Mouse (Mus musculus): ENCODE results near the gene Prss57. TPM values are rescaled to one million over a fixed set of nuclear protein-coding genes. Genes with fewer than 3 reads are reported as not detected.
A peak's percentile ranks its signal among the peaks of the same experiment; 100 is the strongest.

The Prss57 gene
- total and polyA plus RNA-seq, 3 experiments: 0.05 TPM; not detected in 2

DNA sequence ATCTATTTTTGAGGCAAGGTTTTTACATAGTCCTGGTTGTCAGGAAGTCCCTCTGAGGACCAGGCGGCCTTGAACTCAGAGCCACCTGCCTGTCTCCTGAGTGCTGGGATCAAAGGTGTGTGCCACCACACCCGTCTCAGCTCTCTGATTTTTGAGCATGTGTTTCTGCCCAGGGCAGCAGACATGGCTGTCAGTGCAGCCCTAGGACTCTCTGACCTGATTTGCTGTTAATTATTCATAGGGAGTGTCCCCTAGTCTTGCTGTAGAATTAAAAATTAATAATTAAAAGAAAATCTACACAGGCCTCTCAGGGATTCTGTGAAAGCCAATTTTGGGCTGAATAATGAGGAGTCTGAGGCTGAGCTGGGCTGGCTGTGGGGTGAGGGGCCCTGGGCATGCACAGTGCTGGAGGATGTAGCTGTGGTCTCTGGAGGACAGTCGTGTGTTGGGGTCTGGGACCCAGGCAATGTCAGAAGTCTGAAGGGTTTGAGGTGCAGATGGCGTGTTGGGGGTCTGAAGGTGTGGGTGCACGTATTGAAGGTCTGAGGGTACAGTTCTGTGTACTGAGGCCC is 23.6 kb upstream of the Prss57 start:
- ATAC-seq (ENCODE audit: extremely low read depth, insufficient number of reproducible peaks, low FRiP score, poor library complexity, severe bottlenecking): no peak
- no peak for TF ChIP-seq CTCF (IDR thresholded peaks at IDR 0.05; ENCODE audit: low read depth, low read length)
- TF ChIP-seq TAL1 (conservative IDR thresholded peaks at IDR 0.05; ENCODE audit: low read depth, low read length): no peak
- TF ChIP-seq POLR2AphosphoS5 (IDR thresholded peaks at IDR 0.05; ENCODE audit: insufficient replicate concordance, low read depth, low read length): no peak
- no peak for TF ChIP-seq GATA1 (IDR thresholded peaks at IDR 0.05; ENCODE audit: borderline replicate concordance, low read length)
- no peak for TF ChIP-seq GATA2 (IDR thresholded peaks at IDR 0.05; ENCODE audit: borderline replicate concordance, low read depth, low read length)
- Histone ChIP-seq H3K4me3 (ENCODE audit: low read depth, low read length) (no peak overlapping the region), H3K4me1 (ENCODE audit: insufficient read depth, low read depth, low read length) (0 out of 2 replicates have a peak, but pooled peaks cover 3% of the 10 kb centered on the region), H3K9me3 (replicated peaks) (no peaks in the 10 kb centered on the region), H3K27me3 (ENCODE audit: insufficient read depth, low read length) (peaks cover 63% of the 10 kb centered on the region), H3K36me3 (replicated peaks) (no peaks in the 10 kb centered on the region)
- no peak for DNase-seq (ENCODE audit: low spot score)

DNA sequence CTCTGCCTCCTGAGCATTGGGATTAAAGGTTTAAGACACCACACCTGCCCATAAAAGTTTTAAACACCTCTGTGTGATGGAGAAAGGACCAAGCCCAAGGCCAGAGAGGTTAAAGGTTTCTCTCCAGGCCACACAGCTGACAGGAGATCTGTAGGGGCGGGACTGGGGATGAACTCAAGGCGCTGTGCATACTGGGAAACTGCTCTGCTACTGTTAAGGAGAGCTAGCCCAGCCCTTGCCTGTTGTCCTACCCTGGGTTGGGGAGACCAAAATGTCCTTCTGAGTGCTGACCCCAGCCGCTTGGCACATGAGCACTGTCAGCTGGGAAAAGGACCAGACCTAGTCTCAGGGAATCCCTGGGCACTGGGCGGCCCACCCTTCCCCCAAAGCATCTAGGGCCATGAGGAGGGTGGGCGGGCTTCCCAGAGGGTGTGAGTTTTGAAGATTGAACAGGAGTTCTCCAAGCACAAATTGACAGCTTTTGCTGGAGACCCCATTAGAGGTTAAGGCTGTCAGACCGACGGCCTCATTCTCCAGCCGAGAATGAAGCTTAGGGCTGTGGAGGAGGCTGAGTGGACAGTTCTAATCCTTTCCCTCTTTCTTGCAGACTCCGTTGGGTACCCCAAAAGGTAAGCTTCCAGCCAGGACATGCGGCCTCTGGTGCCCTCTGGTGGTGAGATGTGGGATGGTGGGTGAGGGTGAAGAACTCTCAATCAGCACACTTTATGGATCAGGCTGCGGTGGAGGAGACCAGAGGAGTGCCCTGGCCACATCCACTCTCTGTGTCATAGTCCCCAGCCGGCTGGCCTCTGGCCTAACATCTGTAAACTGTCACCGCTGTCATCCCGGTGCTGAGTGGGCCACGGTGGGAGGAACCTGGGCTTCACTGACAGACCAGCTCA is 21.2 kb upstream of the Prss57 start:
- Histone ChIP-seq H3K36me3 (replicated peaks) (no peaks in the 10 kb centered on the region), H3K27me3 (ENCODE audit: insufficient read depth, low read length) (peaks cover 66% of the 10 kb centered on the region), H3K9me3 (replicated peaks) (no peaks in the 10 kb centered on the region), H3K4me1 (ENCODE audit: insufficient read depth, low read depth, low read length) (peaks cover 5% of the 10 kb centered on the region; the same call in 1 of the 2 replicates), H3K4me3 (ENCODE audit: low read depth, low read length) (no peak overlapping the region)
- TF ChIP-seq GATA1 (IDR thresholded peaks at IDR 0.05; ENCODE audit: borderline replicate concordance, low read length) (no peak), CTCF (IDR thresholded peaks at IDR 0.05; ENCODE audit: low read depth, low read length) (peak; percentile 92), POLR2AphosphoS5 (IDR thresholded peaks at IDR 0.05; ENCODE audit: insufficient replicate concordance, low read depth, low read length) (no peak)
- peak; percentile 55 for DNase-seq (ENCODE audit: low spot score)
- ATAC-seq (ENCODE audit: extremely low read depth, insufficient number of reproducible peaks, low FRiP score, poor library complexity, severe bottlenecking): peak; percentile 40

DNA sequence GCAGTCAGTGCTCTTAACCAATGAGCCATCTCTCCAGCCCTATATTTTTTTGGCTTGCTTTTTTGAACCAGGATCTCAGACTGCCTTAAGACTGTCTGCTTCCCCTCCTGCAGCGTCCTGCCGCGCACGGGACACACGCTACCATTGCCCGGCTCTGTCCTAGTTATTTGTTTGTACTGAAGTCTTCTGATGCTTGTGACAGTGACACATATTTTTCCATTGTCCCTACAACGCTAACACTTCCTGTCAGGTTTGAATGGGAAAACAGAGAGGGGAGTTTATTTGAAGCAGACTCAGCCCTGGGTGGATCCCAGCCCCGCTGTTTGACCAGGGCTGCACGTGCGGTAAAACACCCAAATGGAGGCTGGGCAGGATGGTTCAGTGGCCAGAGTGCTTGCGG is 18.0 kb upstream of the Prss57 start:
- TF ChIP-seq CTCF (IDR thresholded peaks at IDR 0.05; ENCODE audit: low read depth, low read length) (no peak), GATA1 (IDR thresholded peaks at IDR 0.05; ENCODE audit: borderline replicate concordance, low read length) (no peak), TAL1 (conservative IDR thresholded peaks at IDR 0.05; ENCODE audit: low read depth, low read length) (no peak), POLR2AphosphoS5 (IDR thresholded peaks at IDR 0.05; ENCODE audit: insufficient replicate concordance, low read depth, low read length) (no peak)
- Histone ChIP-seq H3K27me3 (ENCODE audit: insufficient read depth, low read length) (peaks cover 64% of the 10 kb centered on the region), H3K36me3 (replicated peaks) (no peaks in the 10 kb centered on the region), H3K4me3 (ENCODE audit: low read depth, low read length) (no peak overlapping the region), H3K9me3 (replicated peaks) (no peaks in the 10 kb centered on the region), H3K4me1 (ENCODE audit: insufficient read depth, low read depth, low read length) (peaks cover 11% of the 10 kb centered on the region)
- ATAC-seq (ENCODE audit: extremely low read depth, insufficient number of reproducible peaks, low FRiP score, poor library complexity, severe bottlenecking): no peak
- DNase-seq (ENCODE audit: low spot score): no peak

DNA sequence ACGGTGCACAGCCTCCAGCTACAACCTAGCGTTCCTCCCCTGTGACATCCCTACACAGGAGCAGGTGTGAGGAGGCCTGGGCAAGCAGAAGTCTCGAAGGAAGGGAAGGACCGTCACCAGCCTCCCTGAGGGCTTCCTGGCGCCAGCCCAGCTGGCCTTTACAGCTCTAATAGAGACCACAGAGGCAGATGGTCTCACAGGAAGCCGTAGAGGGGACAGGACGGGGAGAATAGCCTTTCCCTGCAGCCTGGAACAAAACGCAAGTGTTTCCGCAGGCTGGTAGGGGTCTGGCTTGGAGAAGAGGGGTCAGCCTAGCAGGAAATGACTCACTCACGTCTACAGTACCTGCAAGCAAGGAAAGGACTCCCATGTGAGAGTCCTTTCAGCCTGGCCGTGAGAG is 17.1 kb upstream of the Prss57 start:
- peaks cover 13% of the 10 kb centered on the region for H3K4me1 ChIP-seq (ENCODE audit: insufficient read depth, low read depth, low read length)

DNA sequence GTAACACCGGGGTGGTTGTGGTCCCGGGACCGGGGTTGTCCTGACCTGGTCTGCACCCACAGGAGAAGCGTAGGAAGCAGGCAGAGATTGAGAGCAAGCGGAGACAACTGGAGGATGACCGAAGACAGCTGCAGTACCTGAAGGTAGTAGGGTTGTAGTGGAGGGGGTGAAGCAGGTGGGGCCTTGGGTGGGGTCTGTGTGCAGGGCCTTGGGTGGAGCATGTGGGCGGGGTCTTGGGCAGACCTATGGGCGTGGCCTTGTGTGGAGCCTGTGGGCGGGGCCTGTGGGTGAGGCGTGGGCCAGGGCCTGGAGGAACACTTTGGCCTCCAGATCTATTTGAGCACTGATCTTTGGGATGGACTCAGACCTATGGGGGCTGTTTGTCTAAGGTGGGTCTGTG is 16.2 kb upstream of the Prss57 start:
- Histone ChIP-seq H3K4me3 (ENCODE audit: low read depth, low read length) (no peak overlapping the region), H3K4me1 (ENCODE audit: insufficient read depth, low read depth, low read length) (peaks cover 20% of the 10 kb centered on the region), H3K27me3 (ENCODE audit: insufficient read depth, low read length) (peaks cover 67% of the 10 kb centered on the region), H3K36me3 (replicated peaks) (no peaks in the 10 kb centered on the region), H3K9me3 (replicated peaks) (no peaks in the 10 kb centered on the region)
- TF ChIP-seq CTCF (IDR thresholded peaks at IDR 0.05; ENCODE audit: low read depth, low read length) (no peak), POLR2AphosphoS5 (IDR thresholded peaks at IDR 0.05; ENCODE audit: insufficient replicate concordance, low read depth, low read length) (no peak), GATA1 (IDR thresholded peaks at IDR 0.05; ENCODE audit: borderline replicate concordance, low read length) (no peak), TAL1 (conservative IDR thresholded peaks at IDR 0.05; ENCODE audit: low read depth, low read length) (no peak), GATA2 (IDR thresholded peaks at IDR 0.05; ENCODE audit: borderline replicate concordance, low read depth, low read length) (no peak)
- no peak for ATAC-seq (ENCODE audit: extremely low read depth, insufficient number of reproducible peaks, low FRiP score, poor library complexity, severe bottlenecking)
- no peak for DNase-seq (ENCODE audit: low spot score)

More for the DNA sequence above, 17.1 kb upstream of the Prss57 start:
- no peak for ATAC-seq (ENCODE audit: extremely low read depth, insufficient number of reproducible peaks, low FRiP score, poor library complexity, severe bottlenecking)
- TF ChIP-seq GATA2 (IDR thresholded peaks at IDR 0.05; ENCODE audit: borderline replicate concordance, low read depth, low read length) (no peak), TAL1 (conservative IDR thresholded peaks at IDR 0.05; ENCODE audit: low read depth, low read length) (no peak), CTCF (IDR thresholded peaks at IDR 0.05; ENCODE audit: low read depth, low read length) (no peak), POLR2AphosphoS5 (IDR thresholded peaks at IDR 0.05; ENCODE audit: insufficient replicate concordance, low read depth, low read length) (no peak), GATA1 (IDR thresholded peaks at IDR 0.05; ENCODE audit: borderline replicate concordance, low read length) (no peak)
- DNase-seq (ENCODE audit: low spot score): no peak
- H3K4me3 ChIP-seq (ENCODE audit: low read depth, low read length): no peak overlapping the region
- peaks cover 65% of the 10 kb centered on the region for H3K27me3 ChIP-seq (ENCODE audit: insufficient read depth, low read length)
- H3K36me3 ChIP-seq (replicated peaks): no peaks in the 10 kb centered on the region
- H3K9me3 ChIP-seq (replicated peaks): no peaks in the 10 kb centered on the region

DNA sequence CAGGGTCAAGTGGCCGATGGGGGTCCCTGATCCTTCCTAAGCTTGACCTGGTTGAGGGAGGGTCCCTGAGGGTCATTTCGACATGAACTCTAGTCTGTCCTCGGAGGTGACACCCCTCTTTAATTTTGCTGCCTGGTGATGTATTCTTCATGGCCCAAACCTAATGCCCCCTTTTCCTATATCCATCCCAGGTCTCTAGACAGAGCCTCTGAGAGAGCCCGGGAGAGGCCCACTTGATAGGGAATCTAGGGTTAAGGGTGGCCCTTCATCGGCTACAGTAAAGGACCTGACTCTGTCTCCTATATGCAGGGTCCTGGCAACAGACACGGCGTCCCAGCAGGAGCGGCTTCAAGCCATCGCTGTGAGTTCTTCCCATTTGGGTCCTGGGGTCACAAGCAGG is 15.6 kb upstream of the Prss57 start:
- Histone ChIP-seq H3K4me1 (ENCODE audit: insufficient read depth, low read depth, low read length) (peaks cover 20% of the 10 kb centered on the region), H3K9me3 (replicated peaks) (no peaks in the 10 kb centered on the region), H3K27me3 (ENCODE audit: insufficient read depth, low read length) (peaks cover 66% of the 10 kb centered on the region), H3K36me3 (replicated peaks) (no peaks in the 10 kb centered on the region), H3K4me3 (ENCODE audit: low read depth, low read length) (no peak overlapping the region)
- DNase-seq (ENCODE audit: low spot score) (no peak), ATAC-seq (ENCODE audit: extremely low read depth, insufficient number of reproducible peaks, low FRiP score, poor library complexity, severe bottlenecking) (no peak)
- TF ChIP-seq CTCF (IDR thresholded peaks at IDR 0.05; ENCODE audit: low read depth, low read length) (no peak), GATA2 (IDR thresholded peaks at IDR 0.05; ENCODE audit: borderline replicate concordance, low read depth, low read length) (no peak), TAL1 (conservative IDR thresholded peaks at IDR 0.05; ENCODE audit: low read depth, low read length) (no peak), GATA1 (IDR thresholded peaks at IDR 0.05; ENCODE audit: borderline replicate concordance, low read length) (no peak), POLR2AphosphoS5 (IDR thresholded peaks at IDR 0.05; ENCODE audit: insufficient replicate concordance, low read depth, low read length) (no peak)

Measured in G1E (cell line).